Mouse (Mus musculus) hindbrain, embryonic 16.5 days (tissue): Measurements from ENCODE around the gene Shank3. TPM values are rescaled to one million over a fixed set of nuclear protein-coding genes. Genes with fewer than 3 reads are reported as not detected.
A peak's percentile ranks its signal among the peaks of the same experiment; 100 is the strongest.

Source experiments
- ATAC-seq: fragments of 200-750 bp; cut with Nextera tagmentation; 2 replicates; pipeline ENCODE4 v1.8.0; 2017; ENCODE audit warnings: moderate TSS enrichment, moderate library complexity
- H3K27ac ChIP-seq: fragments of 300-500 bp; sonication (generic); 2 replicates; pipeline ENCODE4 v1.5.1; 2014; ENCODE audit warnings: low read depth, mild to moderate bottlenecking, control low read depth, low read length, moderate library complexity
- H3K27me3 ChIP-seq: fragments of 300-500 bp; sonication (generic); replicated peaks from 2 replicates; pipeline ENCODE4 v1.6.1; 2014; ENCODE audit warnings: low read length; ENCODE audit not compliant: control insufficient read depth, insufficient read depth
- H3K36me3 ChIP-seq: fragments of 300-500 bp; sonication (generic); 2 replicates; pipeline ENCODE4 v1.6.1; 2014; ENCODE audit warnings: mild to moderate bottlenecking, low read length, moderate library complexity, mixed read lengths; ENCODE audit not compliant: control insufficient read depth, insufficient read depth
- H3K4me1 ChIP-seq: fragments of 300-500 bp; sonication (generic); 2 replicates; pipeline ENCODE4 v1.6.1; 2014; ENCODE audit warnings: low read depth, low read length; ENCODE audit not compliant: control insufficient read depth, insufficient read depth
- H3K4me2 ChIP-seq: fragments of 300-500 bp; sonication (generic); 2 replicates; pipeline ENCODE4 v1.6.1; 2014; ENCODE audit warnings: mild to moderate bottlenecking, low read length, control low read depth, moderate library complexity
- H3K4me3 ChIP-seq: fragments of 300-500 bp; sonication (generic); 2 replicates; pipeline ENCODE4 v1.5.1; 2014; ENCODE audit warnings: mild to moderate bottlenecking, low read length, control low read depth, moderate library complexity
- H3K9ac ChIP-seq: fragments of 300-500 bp; sonication (generic); 2 replicates; pipeline ENCODE4 v1.6.1; 2014; ENCODE audit warnings: low read depth, mild to moderate bottlenecking, control low read depth, low read length, moderate library complexity
- H3K9me3 ChIP-seq: fragments of 300-500 bp; sonication (generic); 2 replicates; pipeline ENCODE4 v1.6.1; 2014; ENCODE audit warnings: mild to moderate bottlenecking, low read length, moderate library complexity; ENCODE audit not compliant: control insufficient read depth
- WGBS: fragments of 180-500 bp; shearing (Covaris S2); extraction: QIAGEN DNeasy Blood & Tissue Kit; methylation state at CpG from one replicate; pipeline ENCODE4 v1.1.7; 2014; 5-methylcytosine and 5-hydroxymethylcytosine counted together
- polyA plus RNA-seq: library from polyadenylated mRNA; unstranded; fragments of >200 nt; fragmentation: Nextera tagmentation; extraction: Ambion mirVana; gene quantifications from 2 replicates; pipeline ENCODE4 v1.2.1, GENCODE M21; 2015

Gene Shank3
- polyA plus RNA-seq = 7.7 and 8.4 TPM in 2 replicates

GRCm38 (mm10) chr15:89498961-89499688 lies at the start of gene Shank3:
TSS of gene Shank3 (plus strand) at chr15:89499623.
- 0% methylated on average over 29 of the region's 72 CpGs for WGBS

GRCm38 (mm10) chr15:89452906-89453864 lies 46.2 kb upstream of the Shank3 start:
- Histone ChIP-seq H3K27me3 (no peaks in the 10 kb centered on the region), H3K9me3 (no peaks in the 10 kb centered on the region), H3K36me3 (peaks cover 19% of the 10 kb centered on the region), H3K4me1 (peaks cover 21% of the 10 kb centered on the region), H3K4me2 (peak overlapping the region; percentile 79), H3K9ac (peak overlapping the region; percentile 65), H3K27ac (peak overlapping the region; percentile 68), H3K4me3 (peak overlapping the region; percentile 48)
- 4% methylated on average over 24 of the region's 24 CpGs for WGBS
- peak; percentile 80 for ATAC-seq

More at GRCm38 (mm10) chr15:89498961-89499688, at the start of gene Shank3:
- peaks cover 21% of the 10 kb centered on the region for H3K4me1 ChIP-seq
- no peaks in the 10 kb centered on the region for H3K27me3 ChIP-seq
- H3K4me3 ChIP-seq = peak within 1 kb of the TSS; percentile 85
- peak within 1 kb of the TSS; percentile 95 for H3K9ac ChIP-seq
- H3K9me3 ChIP-seq = no peaks in the 10 kb centered on the region
- ATAC-seq = peak; percentile 53
- H3K27ac ChIP-seq = peak within 1 kb of the TSS; percentile 92
- H3K4me2 ChIP-seq = peak within 1 kb of the TSS; percentile 88
- peaks cover 7% of the 10 kb centered on the region for H3K36me3 ChIP-seq

GRCm38 (mm10) chr15:89453865-89454478 lies 45.5 kb upstream of the Shank3 start, which contains the start of gene Mapk8ip2:
TSS of gene Mapk8ip2 (plus strand) at chr15:89453913.
- ATAC-seq = peak; percentile 79
- Histone ChIP-seq H3K9ac (peak within 1 kb of the TSS; percentile 65), H3K36me3 (peaks cover 27% of the 10 kb centered on the region), H3K4me2 (peak within 1 kb of the TSS; percentile 79), H3K4me3 (peak within 1 kb of the TSS; percentile 48), H3K4me1 (peaks cover 21% of the 10 kb centered on the region), H3K27me3 (no peaks in the 10 kb centered on the region), H3K9me3 (no peaks in the 10 kb centered on the region), H3K27ac (peak within 1 kb of the TSS; percentile 68)
- 0% methylated on average over 48 of the region's 53 CpGs for WGBS

GRCm38 (mm10) chr15:89454857-89455256 lies 44.6 kb upstream of the Shank3 start:
- Histone ChIP-seq H3K27ac (peak overlapping the region; percentile 68; the same call in 1 of the 2 replicates), H3K4me2 (peak overlapping the region; percentile 79), H3K36me3 (peaks cover 34% of the 10 kb centered on the region), H3K27me3 (no peaks in the 10 kb centered on the region), H3K9ac (peak overlapping the region; percentile 65), H3K9me3 (no peaks in the 10 kb centered on the region), H3K4me3 (peak overlapping the region; percentile 48), H3K4me1 (peaks cover 21% of the 10 kb centered on the region)
- 9% methylated on average over 5 of the region's 6 CpGs for WGBS
- peak; percentile 34; the same call in 1 of the 2 replicates for ATAC-seq

GRCm38 (mm10) chr15:89455642-89456041 lies 43.8 kb upstream of the Shank3 start:
- no peak overlapping the region for H3K27ac ChIP-seq
- H3K4me2 ChIP-seq = peak overlapping the region; percentile 79
- H3K4me3 ChIP-seq = peak overlapping the region; percentile 48
- 73% methylated on average over 6 of the region's 6 CpGs for WGBS
- H3K27me3 ChIP-seq = no peaks in the 10 kb centered on the region
- no peaks in the 10 kb centered on the region for H3K9me3 ChIP-seq
- peaks cover 37% of the 10 kb centered on the region for H3K36me3 ChIP-seq
- no peak for ATAC-seq
- peaks cover 21% of the 10 kb centered on the region for H3K4me1 ChIP-seq
- peak overlapping the region; percentile 65; the same call in 1 of the 2 replicates for H3K9ac ChIP-seq

- Histone ChIP-seq H3K4me3 (no peak overlapping the region), H3K9me3 (no peaks in the 10 kb centered on the region), H3K4me1 (peaks cover 15% of the 10 kb centered on the region), H3K4me2 (no peak overlapping the region), H3K36me3 (peaks cover 52% of the 10 kb centered on the region), H3K27ac (no peak overlapping the region), H3K27me3 (no peaks in the 10 kb centered on the region), H3K9ac (no peak overlapping the region)
- WGBS = 92% methylated on average over 15 of the region's 15 CpGs
- no peak for ATAC-seq
Observed at GRCm38 (mm10) chr15:89458942-89459341, 40.5 kb upstream of the Shank3 start.

- Histone ChIP-seq H3K9me3 (no peaks in the 10 kb centered on the region), H3K4me3 (no peak overlapping the region), H3K4me2 (no peak overlapping the region), H3K36me3 (peaks cover 52% of the 10 kb centered on the region), H3K27ac (no peak overlapping the region), H3K9ac (no peak overlapping the region), H3K27me3 (no peaks in the 10 kb centered on the region), H3K4me1 (peaks cover 13% of the 10 kb centered on the region)
- no peak for ATAC-seq
- 91% methylated on average over 7 of the region's 7 CpGs for WGBS
Observed at GRCm38 (mm10) chr15:89459821-89460220, 39.6 kb upstream of the Shank3 start.

- Histone ChIP-seq H3K9me3 (no peaks in the 10 kb centered on the region), H3K4me1 (peaks cover 9% of the 10 kb centered on the region), H3K4me3 (no peak overlapping the region), H3K27ac (no peak overlapping the region), H3K9ac (no peak overlapping the region), H3K27me3 (no peaks in the 10 kb centered on the region), H3K4me2 (no peak overlapping the region), H3K36me3 (peaks cover 52% of the 10 kb centered on the region)
- no peak for ATAC-seq
- 79% methylated on average over 10 of the region's 10 CpGs for WGBS
Observed at GRCm38 (mm10) chr15:89460298-89460697, 39.1 kb upstream of the Shank3 start.
